Mouse (Mus musculus) heart, embryonic 12.5 days (tissue): ENCODE results near the gene C1qtnf2. TPM values are rescaled to one million over a fixed set of nuclear protein-coding genes. Genes with fewer than 3 reads are reported as not detected.

Experiments used
- ATAC-seq: fragments of 200-750 bp; cut with Nextera tagmentation; 2 replicates; pipeline ENCODE4 v1.8.0; 2017; ENCODE audit warnings: moderate TSS enrichment, moderate library complexity; ENCODE audit not compliant: insufficient number of reproducible peaks, low FRiP score
- H3K27ac ChIP-seq: fragments of 300-500 bp; sonication (generic); 2 replicates; pipeline ENCODE4 v1.5.1; 2016; ENCODE audit warnings: mild to moderate bottlenecking, moderate library complexity; ENCODE audit not compliant: poor library complexity, severe bottlenecking
- H3K27me3 ChIP-seq: fragments of 300-500 bp; sonication (generic); replicated peaks from 2 replicates; pipeline ENCODE4 v1.6.1; 2016; ENCODE audit warnings: mild to moderate bottlenecking, moderate library complexity
- H3K36me3 ChIP-seq: fragments of 300-500 bp; sonication (generic); 2 replicates; pipeline ENCODE4 v1.6.1; 2016; ENCODE audit warnings: mild to moderate bottlenecking, moderate library complexity
- H3K4me1 ChIP-seq: fragments of 300-500 bp; sonication (generic); replicated peaks from 2 replicates; pipeline ENCODE4 v1.6.1; 2016; ENCODE audit warnings: mild to moderate bottlenecking
- H3K4me2 ChIP-seq: fragments of 300-500 bp; sonication (generic); 2 replicates; pipeline ENCODE4 v1.6.1; 2016; ENCODE audit warnings: mild to moderate bottlenecking, moderate library complexity
- H3K4me3 ChIP-seq: fragments of 300-500 bp; sonication (generic); 2 replicates; pipeline ENCODE4 v1.5.1; 2016; ENCODE audit warnings: mild to moderate bottlenecking
- H3K9ac ChIP-seq: fragments of 300-500 bp; sonication (generic); 2 replicates; pipeline ENCODE4 v1.6.1; 2016; ENCODE audit warnings: mild to moderate bottlenecking, moderate library complexity
- H3K9me3 ChIP-seq: fragments of 300-500 bp; sonication (generic); replicated peaks from 2 replicates; pipeline ENCODE4 v1.6.1; 2016; ENCODE audit warnings: mild to moderate bottlenecking, moderate library complexity
- WGBS: fragments of 180-500 bp; shearing (Covaris S2); methylation state at CpG from one replicate; pipeline ENCODE4 v1.1.7; 2016; 5-methylcytosine and 5-hydroxymethylcytosine counted together
- polyA plus RNA-seq: library from polyadenylated mRNA; unstranded; fragments of >200 nt; fragmentation: Nextera tagmentation; extraction: Ambion mirVana; gene quantifications from 2 replicates; pipeline ENCODE4 v1.2.1, GENCODE M21; 2016

Gene C1qtnf2
- 2.0 TPM in 2 replicates for polyA plus RNA-seq

DNA sequence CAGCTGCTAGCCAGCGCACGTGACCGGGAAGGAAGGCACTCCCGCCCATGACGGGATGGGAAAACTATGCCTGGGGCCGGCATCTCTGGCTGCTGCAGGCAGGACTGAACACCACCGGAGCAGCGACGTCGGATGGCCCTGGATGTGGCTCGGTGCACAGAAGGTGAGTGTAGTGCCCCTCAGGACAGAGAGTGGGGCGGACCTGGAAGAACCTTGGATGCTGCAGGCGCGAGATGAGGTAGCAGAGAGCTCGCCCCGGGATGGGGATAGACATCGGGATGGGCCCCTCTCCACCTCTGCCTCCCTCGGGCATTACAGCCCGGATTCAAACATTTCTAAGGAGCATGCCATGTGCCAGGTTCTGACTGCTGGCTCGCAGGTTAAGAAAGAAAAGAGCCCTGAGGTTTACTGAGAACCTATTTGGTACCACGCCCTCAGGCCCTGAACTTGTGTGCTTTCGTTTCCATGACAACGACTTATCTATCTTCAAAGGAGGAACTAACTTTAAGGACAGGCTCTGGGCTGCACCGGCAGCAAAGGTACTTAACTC lies at the start of gene C1qtnf2:
Gene C1qtnf2 (plus strand): TSS at position 52 of the 550 bp plus-strand sequence.
- Histone ChIP-seq H3K27ac (no peak within 1 kb of the TSS), H3K4me1 (peaks cover 15% of the 10 kb centered on the region), H3K36me3 (no peaks in the 10 kb centered on the region), H3K4me2 (peak within 1 kb of the TSS; percentile 81), H3K9me3 (no peaks in the 10 kb centered on the region), H3K27me3 (no peaks in the 10 kb centered on the region), H3K9ac (peak within 1 kb of the TSS; percentile 17; the same call in 1 of the 2 replicates), H3K4me3 (peak within 1 kb of the TSS; percentile 42)
- 3% methylated on average over 24 of the region's 24 CpGs for WGBS
- peak; percentile 72 for ATAC-seq

DNA sequence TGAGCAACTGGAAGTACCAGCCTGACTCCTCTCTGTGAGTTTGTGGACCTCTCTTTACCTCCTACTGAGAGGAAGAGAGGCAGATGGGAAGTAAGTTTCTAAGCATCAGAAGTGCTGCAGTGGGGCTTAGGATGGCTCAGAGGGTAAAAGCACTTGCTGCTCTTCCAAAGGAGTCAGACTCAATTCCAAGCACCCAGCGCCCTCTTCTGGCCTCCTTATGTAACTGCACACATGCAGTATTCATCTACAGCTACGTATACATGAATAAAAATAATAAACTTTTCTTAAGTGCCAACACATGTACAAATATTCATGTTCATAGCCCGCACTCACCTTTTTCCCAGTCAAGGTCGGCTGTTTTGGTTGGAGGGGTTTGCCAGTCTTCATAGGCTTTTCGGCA lies 49.7 kb upstream of the C1qtnf2 start:
- ATAC-seq: no peak
- Histone ChIP-seq H3K36me3 (peaks cover 33% of the 10 kb centered on the region), H3K4me3 (no peak overlapping the region), H3K4me1 (peaks cover 12% of the 10 kb centered on the region), H3K9me3 (no peaks in the 10 kb centered on the region), H3K9ac (no peak overlapping the region), H3K27ac (no peak overlapping the region), H3K27me3 (no peaks in the 10 kb centered on the region), H3K4me2 (no peak overlapping the region)
- 76% methylated on average over 5 of the region's 5 CpGs for WGBS

DNA sequence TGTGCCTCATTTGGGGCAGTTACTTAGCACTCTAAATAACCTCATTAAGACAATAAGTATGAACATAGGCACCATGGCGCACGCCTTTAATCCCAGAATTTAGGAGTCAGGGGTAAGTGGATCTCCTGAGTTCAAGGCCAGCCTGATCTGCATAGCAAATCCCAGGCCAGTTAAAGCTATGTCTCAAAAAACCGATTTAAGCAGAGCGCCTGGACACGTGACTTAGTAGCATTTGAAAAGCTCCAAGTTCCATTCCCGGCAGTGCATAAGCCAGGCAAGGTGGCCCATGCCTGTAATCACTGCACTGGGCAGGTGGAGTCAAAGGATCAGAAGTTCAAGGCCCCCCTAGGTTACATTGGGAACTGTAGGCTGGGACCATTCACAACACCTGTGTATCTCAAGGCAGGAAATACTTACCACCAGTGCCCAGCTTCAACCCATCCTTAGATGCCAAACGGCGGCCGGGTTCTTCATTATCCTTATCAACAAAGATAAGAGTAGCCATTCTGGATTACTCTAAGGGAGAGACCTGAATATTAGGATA lies 48.8 kb upstream of the C1qtnf2 start:
- no peaks in the 10 kb centered on the region for H3K27me3 ChIP-seq
- H3K4me1 ChIP-seq: peaks cover 12% of the 10 kb centered on the region
- H3K9ac ChIP-seq: peak overlapping the region; percentile 82
- ATAC-seq: no peak
- H3K27ac ChIP-seq: no peak overlapping the region
- peaks cover 31% of the 10 kb centered on the region for H3K36me3 ChIP-seq
- H3K9me3 ChIP-seq: no peaks in the 10 kb centered on the region
- H3K4me2 ChIP-seq: peak overlapping the region; percentile 68
- H3K4me3 ChIP-seq: peak overlapping the region; percentile 69
- WGBS: 65% methylated on average over 9 of the region's 9 CpGs

DNA sequence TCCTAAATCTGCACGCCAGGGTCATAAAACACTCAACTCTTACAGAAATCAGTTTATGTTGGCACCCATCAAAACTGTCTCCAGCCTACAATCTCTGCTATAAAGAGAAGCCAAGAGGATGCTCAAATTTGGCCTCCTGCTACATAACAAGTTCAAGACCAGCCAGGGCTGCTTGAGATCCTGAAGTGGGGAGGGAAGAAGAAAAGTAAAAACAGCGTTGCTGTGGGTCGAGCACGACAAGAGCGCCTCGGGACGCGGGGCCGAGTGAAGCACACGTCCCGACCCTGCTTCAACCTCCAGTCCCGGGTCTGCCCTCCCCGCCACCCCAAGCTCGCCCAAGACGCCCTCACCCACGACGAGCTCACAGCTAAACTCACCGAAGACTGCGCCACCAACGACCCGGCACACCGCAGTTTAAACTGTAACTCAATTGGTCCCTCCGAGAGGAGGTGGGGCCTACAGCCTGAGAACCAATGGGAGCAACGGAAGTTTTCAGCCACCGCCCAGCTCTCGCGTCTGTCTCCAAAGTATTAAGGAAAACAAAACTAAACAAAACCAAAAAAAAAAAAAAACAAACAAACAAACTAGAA lies 48.2 kb upstream of the C1qtnf2 start, which contains the start of gene Pttg1:
Gene Pttg1 (minus strand): TSS at position 428 of the 590 bp plus-strand sequence.
- no peaks in the 10 kb centered on the region for H3K27me3 ChIP-seq
- 3% methylated on average over 27 of the region's 27 CpGs for WGBS
- peak within 1 kb of the TSS; percentile 68 for H3K4me2 ChIP-seq

DNA sequence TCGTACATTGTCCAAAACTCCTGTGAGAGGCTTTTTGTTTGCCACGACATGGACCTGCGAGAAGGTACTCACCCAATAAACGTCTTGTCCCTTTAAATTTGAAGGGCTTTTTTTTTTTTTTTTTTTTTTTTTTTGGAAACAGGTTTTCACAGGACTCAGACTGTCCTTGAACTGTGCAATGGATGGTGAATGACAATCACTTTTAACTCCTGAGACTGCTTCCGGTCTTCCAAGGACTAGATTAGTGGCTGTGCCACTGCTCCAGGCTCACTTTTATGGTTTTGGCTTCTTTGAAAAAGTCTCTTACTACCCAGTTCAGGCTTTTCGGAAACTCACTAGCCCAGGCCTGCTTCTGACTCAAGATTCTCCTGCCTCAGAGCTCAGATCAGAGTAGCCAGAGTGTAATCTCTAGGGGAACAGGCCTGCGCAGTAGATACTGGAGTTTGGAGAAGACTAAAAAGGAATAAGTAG lies 47.6 kb upstream of the C1qtnf2 start:
- Histone ChIP-seq H3K4me2 (peak overlapping the region; percentile 68), H3K27me3 (no peaks in the 10 kb centered on the region), H3K4me1 (peaks cover 12% of the 10 kb centered on the region), H3K27ac (peak overlapping the region; percentile 86), H3K4me3 (peak overlapping the region; percentile 69), H3K9ac (peak overlapping the region; percentile 62), H3K9me3 (no peaks in the 10 kb centered on the region), H3K36me3 (peaks cover 23% of the 10 kb centered on the region)
- ATAC-seq: peak; percentile 51
- 17% methylated on average over 7 of the region's 7 CpGs for WGBS

More for the DNA sequence above, 48.2 kb upstream of the C1qtnf2 start, which contains the start of gene Pttg1:
- Histone ChIP-seq H3K27ac (peak within 1 kb of the TSS; percentile 86), H3K4me1 (peaks cover 12% of the 10 kb centered on the region), H3K36me3 (peaks cover 26% of the 10 kb centered on the region), H3K9ac (peak within 1 kb of the TSS; percentile 82), H3K9me3 (no peaks in the 10 kb centered on the region), H3K4me3 (peak within 1 kb of the TSS; percentile 69)
- ATAC-seq: peak; percentile 96

DNA sequence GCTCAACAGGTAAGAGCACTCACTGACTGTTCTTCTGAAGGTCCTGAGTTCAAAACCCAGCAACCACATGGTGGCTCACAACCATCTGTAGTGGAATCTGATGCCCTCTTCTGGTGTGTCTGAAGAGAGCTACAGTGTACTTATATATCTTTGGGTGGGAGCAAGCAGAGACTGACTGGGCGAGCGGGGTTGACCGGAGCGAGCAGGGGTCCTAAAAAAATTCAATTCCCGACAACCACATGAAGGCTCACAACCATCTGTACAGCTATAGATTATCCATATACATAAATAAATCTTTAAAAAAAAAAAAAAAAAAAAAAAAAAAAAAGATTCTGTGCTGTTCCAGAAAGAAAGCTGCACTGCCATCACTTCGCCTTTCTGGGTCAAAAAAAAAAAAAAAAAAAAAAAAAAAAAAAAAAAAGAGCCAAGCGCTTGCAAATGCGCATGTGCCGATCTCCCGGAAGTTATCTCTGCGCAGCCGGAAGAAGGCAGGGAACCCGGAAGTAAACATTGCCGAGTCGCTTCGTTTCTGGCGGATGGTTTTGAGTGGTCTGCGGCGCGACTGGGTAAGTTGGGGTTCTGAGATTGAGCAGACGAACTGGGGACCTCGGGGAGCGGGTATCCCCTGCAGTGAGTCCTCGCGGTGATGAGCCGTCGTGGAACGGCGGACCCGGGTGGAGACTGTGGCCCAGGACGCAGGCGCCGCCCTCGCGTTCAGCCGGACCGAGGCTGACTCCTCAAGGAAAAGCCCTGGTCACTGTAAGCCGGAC lies 40.6 kb upstream of the C1qtnf2 start, which contains the start of gene Slu7:
Gene Slu7 (plus strand): TSS at position 491 of the 770 bp plus-strand sequence.
- peaks cover 15% of the 10 kb centered on the region for H3K4me1 ChIP-seq
- H3K27ac ChIP-seq: 0 out of 2 replicates have a peak within 1 kb of the TSS, but pooled peaks have one; percentile 31
- H3K4me3 ChIP-seq: peak within 1 kb of the TSS; percentile 97
- ATAC-seq: peak; percentile 88
- peaks cover 12% of the 10 kb centered on the region for H3K36me3 ChIP-seq
- H3K9me3 ChIP-seq: no peaks in the 10 kb centered on the region
- H3K4me2 ChIP-seq: peak within 1 kb of the TSS; percentile 94
- H3K9ac ChIP-seq: peak within 1 kb of the TSS; percentile 81
- 7% methylated on average over 38 of the region's 38 CpGs for WGBS
- H3K27me3 ChIP-seq: no peaks in the 10 kb centered on the region

DNA sequence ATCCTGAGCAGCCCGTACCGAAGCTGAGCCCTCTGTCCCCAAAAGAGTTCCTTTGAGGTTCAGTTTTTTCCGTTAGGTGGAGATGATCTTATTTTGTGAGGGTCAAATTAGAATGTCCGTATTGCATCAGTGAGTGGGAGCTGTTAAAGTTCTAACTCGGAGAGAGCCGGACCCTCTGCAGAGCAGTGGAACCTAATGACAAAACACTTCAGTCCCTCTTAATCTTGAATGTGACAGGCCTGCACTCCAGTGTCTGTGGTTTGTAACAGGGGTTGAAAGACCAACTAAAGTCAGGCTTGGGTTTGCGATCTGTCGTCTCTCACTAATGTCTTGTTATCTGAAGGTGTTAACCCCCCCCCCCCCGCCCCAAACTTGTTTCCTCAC lies 40.1 kb upstream of the C1qtnf2 start:
- peak; percentile 46; the same call in 1 of the 2 replicates for ATAC-seq
- no peaks in the 10 kb centered on the region for H3K27me3 ChIP-seq
- H3K27ac ChIP-seq: 0 out of 2 replicates have a peak overlapping the region, but pooled peaks have one; percentile 31
- no peaks in the 10 kb centered on the region for H3K9me3 ChIP-seq
- H3K4me3 ChIP-seq: peak overlapping the region; percentile 97
- peaks cover 18% of the 10 kb centered on the region for H3K36me3 ChIP-seq
- WGBS: under 1% methylated on average over 9 of the region's 9 CpGs
- peak overlapping the region; percentile 94 for H3K4me2 ChIP-seq
- H3K4me1 ChIP-seq: peaks cover 15% of the 10 kb centered on the region
- H3K9ac ChIP-seq: peak overlapping the region; percentile 81

DNA sequence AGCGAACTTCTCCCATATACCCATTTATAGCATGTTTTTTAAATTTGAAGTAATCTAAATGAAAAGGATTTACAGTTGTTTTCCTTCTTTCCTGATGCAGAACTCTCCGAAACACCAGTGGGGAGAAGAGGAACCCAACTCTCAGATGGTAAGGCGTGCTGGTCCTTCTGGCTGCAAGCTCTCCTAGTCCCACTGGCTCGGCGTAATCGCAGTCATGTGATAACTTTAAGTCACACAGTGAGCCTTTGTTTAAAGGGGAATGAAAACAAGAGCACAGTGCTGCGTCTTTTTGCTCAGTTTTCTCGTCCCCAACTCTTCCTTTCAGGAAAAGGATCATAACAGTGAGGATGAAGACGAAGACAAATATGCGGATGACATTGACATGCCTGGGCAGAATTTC lies 33.0 kb upstream of the C1qtnf2 start:
- Histone ChIP-seq H3K4me2 (no peak overlapping the region), H3K4me3 (no peak overlapping the region), H3K9me3 (no peaks in the 10 kb centered on the region), H3K27me3 (no peaks in the 10 kb centered on the region), H3K36me3 (peaks cover 87% of the 10 kb centered on the region), H3K9ac (no peak overlapping the region), H3K27ac (no peak overlapping the region), H3K4me1 (no peaks in the 10 kb centered on the region)
- no peak for ATAC-seq
- 92% methylated on average over 10 of the region's 10 CpGs for WGBS

DNA sequence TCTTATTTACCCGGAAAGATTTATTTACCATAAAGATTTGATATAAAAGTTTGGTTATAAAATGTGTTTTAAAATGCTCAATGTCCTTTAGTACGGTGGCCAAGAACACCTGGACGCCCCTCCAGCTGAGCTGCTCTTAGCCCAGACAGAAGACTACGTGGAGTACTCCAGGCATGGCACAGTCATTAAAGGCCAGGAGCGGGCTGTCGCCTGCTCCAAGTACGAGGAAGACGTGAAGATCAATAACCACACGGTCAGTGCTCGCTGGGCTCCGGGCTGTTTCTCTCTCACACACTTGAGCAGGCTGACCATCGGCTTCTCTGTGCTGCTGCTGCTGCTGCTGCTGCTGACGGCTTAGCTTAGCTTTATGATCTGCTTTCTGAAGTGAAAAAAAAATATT lies 30.9 kb upstream of the C1qtnf2 start:
- Histone ChIP-seq H3K27me3 (no peaks in the 10 kb centered on the region), H3K4me3 (no peak overlapping the region), H3K9me3 (no peaks in the 10 kb centered on the region), H3K9ac (no peak overlapping the region), H3K36me3 (peaks cover 89% of the 10 kb centered on the region), H3K4me1 (no peaks in the 10 kb centered on the region), H3K27ac (no peak overlapping the region), H3K4me2 (no peak overlapping the region)
- 94% methylated on average over 13 of the region's 13 CpGs for WGBS
- no peak for ATAC-seq

DNA sequence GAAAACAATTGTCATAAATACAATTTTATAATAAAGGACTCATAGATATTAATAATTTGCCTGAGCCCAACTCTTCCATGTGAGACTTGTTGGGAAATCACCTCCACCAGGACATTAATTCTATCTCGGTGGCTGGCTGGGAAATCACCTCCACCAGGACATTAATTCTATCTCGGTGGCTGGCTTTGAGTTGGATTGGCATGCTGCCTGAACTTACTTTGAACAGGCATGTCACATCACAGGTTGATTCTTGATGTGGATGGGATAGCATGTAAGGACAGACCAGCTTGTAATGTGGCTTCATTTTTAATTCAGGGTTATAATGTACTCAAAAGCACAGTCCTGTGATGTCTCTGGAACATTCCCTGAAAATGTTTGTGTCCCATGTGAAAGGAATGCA lies 24.2 kb upstream of the C1qtnf2 start:
- 82% methylated on average over 2 of the region's 2 CpGs for WGBS
- Histone ChIP-seq H3K9ac (no peak overlapping the region), H3K4me3 (no peak overlapping the region), H3K27ac (no peak overlapping the region), H3K4me2 (no peak overlapping the region), H3K4me1 (no peaks in the 10 kb centered on the region), H3K36me3 (peaks cover 25% of the 10 kb centered on the region), H3K9me3 (no peaks in the 10 kb centered on the region), H3K27me3 (no peaks in the 10 kb centered on the region)
- no peak for ATAC-seq

DNA sequence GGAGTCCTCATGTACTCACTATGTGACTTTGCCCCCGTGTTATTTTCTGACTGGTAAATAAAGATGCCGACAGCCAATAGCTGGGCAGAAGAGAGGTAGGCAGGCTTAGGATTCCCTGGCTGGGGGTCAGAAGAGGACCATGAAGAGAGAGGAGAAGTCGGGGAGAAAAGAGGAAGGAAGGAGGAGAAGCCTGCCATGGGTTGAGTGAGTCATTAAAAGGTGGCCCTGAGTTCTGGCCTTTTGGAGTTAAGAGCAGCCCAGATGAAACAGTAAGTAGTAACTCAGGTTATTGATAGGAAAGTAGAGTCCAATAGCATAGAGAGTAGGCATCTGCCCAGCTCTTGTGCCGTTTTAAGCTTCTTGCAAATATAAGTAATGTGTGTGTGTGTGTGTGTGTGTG lies 22.8 kb upstream of the C1qtnf2 start:
- WGBS: 61% methylated on average over 4 of the region's 4 CpGs
- no peaks in the 10 kb centered on the region for H3K9me3 ChIP-seq
- no peak for ATAC-seq
- no peak overlapping the region for H3K4me2 ChIP-seq
- H3K4me3 ChIP-seq: no peak overlapping the region
- no peaks in the 10 kb centered on the region for H3K27me3 ChIP-seq
- no peak overlapping the region for H3K27ac ChIP-seq
- no peaks in the 10 kb centered on the region for H3K4me1 ChIP-seq
- peaks cover 11% of the 10 kb centered on the region for H3K36me3 ChIP-seq
- H3K9ac ChIP-seq: no peak overlapping the region
